32 mouse cellular contexts compared by ENCODE assay signal in the genomic region with DNA sequence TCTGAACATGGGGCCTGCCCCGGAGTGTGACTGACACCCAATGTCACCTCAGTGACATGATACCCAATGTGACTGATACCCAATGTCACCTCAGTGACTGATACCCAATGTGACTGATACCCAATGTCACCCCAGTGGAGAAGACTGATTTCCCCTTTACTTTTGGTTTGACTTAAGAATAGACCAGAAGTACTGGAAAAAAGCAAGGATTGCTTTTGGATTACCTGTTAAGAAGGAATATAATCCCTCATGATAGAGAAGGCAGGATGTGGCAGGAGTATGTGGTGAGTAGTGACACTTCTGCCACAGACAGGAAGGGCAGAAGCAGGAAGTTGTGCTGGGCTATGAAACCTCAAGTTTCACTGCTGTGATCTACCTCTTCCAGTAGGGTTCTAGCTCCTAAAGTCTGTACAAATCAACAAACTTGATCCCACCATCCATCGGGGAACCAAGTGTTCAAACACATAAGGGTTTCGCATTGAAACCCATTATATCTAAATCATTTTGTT.
DNase-seq lines count a peak whose midpoint lies in the region; ATAC-seq and TF ChIP-seq lines count a peak whose summit lies in the region.
"Had no signal": no experiment of that assay in that cellular context is flagged by ENCODE, and none has a peak within 500 bp of the region (broad histone marks: within the 10 kb centered on the region; RNA-seq: fewer than 3 reads in every experiment).

No protein-coding gene starts in this region.

- H3K27ac ChIP-seq in midbrain, embryonic 13.5 days = no peak overlapping the region
- H3K27ac ChIP-seq in intestine, postnatal 0 days (ENCODE audit: low read depth, low read length) = no peak overlapping the region
- H3K27ac ChIP-seq in heart, embryonic 12.5 days (ENCODE audit: poor library complexity, severe bottlenecking) = no peak overlapping the region
- H3K27ac ChIP-seq: embryonic facial prominence, embryonic 13.5 days; forebrain, embryonic 12.5 days; hindbrain, embryonic 15.5 days; limb, embryonic 15.5 days; liver, embryonic 14.5 days; midbrain, embryonic 10.5 days; neural tube, embryonic 12.5 days; stomach, embryonic 15.5 days had no signal

- H3K4me1 ChIP-seq in midbrain, embryonic 13.5 days (replicated peaks) = no peaks in the 10 kb centered on the region
- no peaks in the 10 kb centered on the region for H3K4me1 ChIP-seq in intestine, postnatal 0 days (replicated peaks; ENCODE audit: control insufficient read depth, insufficient read depth, low read length)
- no peaks in the 10 kb centered on the region for H3K4me1 ChIP-seq in heart, embryonic 12.5 days (replicated peaks)
- H3K4me1 ChIP-seq: embryonic facial prominence, embryonic 13.5 days; forebrain, embryonic 12.5 days; hindbrain, embryonic 15.5 days; limb, embryonic 15.5 days; midbrain, embryonic 10.5 days; neural tube, embryonic 12.5 days; stomach, embryonic 15.5 days had no signal

- H3K27me3 ChIP-seq in midbrain, embryonic 13.5 days = no peaks in the 10 kb centered on the region
- H3K27me3 ChIP-seq in intestine, postnatal 0 days (replicated peaks; ENCODE audit: control insufficient read depth, insufficient read depth, low read length) = no peaks in the 10 kb centered on the region
- H3K27me3 ChIP-seq in heart, embryonic 12.5 days (replicated peaks) = no peaks in the 10 kb centered on the region
- H3K27me3 ChIP-seq: embryonic facial prominence, embryonic 13.5 days; forebrain, embryonic 12.5 days; hindbrain, embryonic 15.5 days; limb, embryonic 15.5 days; neural tube, embryonic 12.5 days; stomach, embryonic 15.5 days had no signal

- WGBS in midbrain, embryonic 13.5 days = 94% methylated on average over 3 of the region's 3 CpGs
- 91% methylated on average over 3 of the region's 3 CpGs for WGBS in intestine, postnatal 0 days
- 84% methylated on average over 3 of the region's 3 CpGs for WGBS in heart, embryonic 12.5 days

- no peaks in the 10 kb centered on the region for H3K36me3 ChIP-seq in midbrain, embryonic 13.5 days
- no peaks in the 10 kb centered on the region for H3K36me3 ChIP-seq in intestine, postnatal 0 days (ENCODE audit: control insufficient read depth, insufficient read depth)
- no peaks in the 10 kb centered on the region for H3K36me3 ChIP-seq in heart, embryonic 12.5 days
- H3K36me3 ChIP-seq: embryonic facial prominence, embryonic 13.5 days; forebrain, embryonic 12.5 days; hindbrain, embryonic 15.5 days; limb, embryonic 15.5 days; midbrain, embryonic 10.5 days; neural tube, embryonic 12.5 days; stomach, embryonic 15.5 days had no signal

- no peak overlapping the region for H3K4me3 ChIP-seq in midbrain, embryonic 13.5 days (replicated peaks)
- H3K4me3 ChIP-seq in intestine, postnatal 0 days (ENCODE audit: low read depth, low read length) = no peak overlapping the region
- H3K4me3 ChIP-seq in heart, embryonic 12.5 days = no peak overlapping the region
- H3K4me3 ChIP-seq: embryonic facial prominence, embryonic 13.5 days; erythroblast, embryonic 14.5 days; forebrain, embryonic 12.5 days; hindbrain, embryonic 15.5 days; limb, embryonic 15.5 days; midbrain, embryonic 10.5 days; neural tube, embryonic 12.5 days; stomach, embryonic 15.5 days had no signal

- DNase-seq in A20 (ENCODE audit: low read depth, low spot score) = peak; percentile 20
- DNase-seq in gastrocnemius, postnatal 4 days (ENCODE audit: low spot score in 2 of 2) = no peak
- DNase-seq: adrenal gland, postnatal 10 days; cerebellum, adult 2 months; cerebellum, postnatal 25 days; embryo, embryonic 11 days; gastrocnemius, postnatal 36 days; heart, postnatal 36 days; kidney, postnatal 10 days; left cerebral cortex, postnatal 4 days; lung, embryonic 14.5 days; lung, postnatal 36 days; retina, postnatal 1 day; right cerebral cortex, postnatal 25 days; spleen, adult 18-20 months; thymus, adult 2 months had no signal

- H3K4me2 ChIP-seq in midbrain, embryonic 13.5 days (replicated peaks) = no peak overlapping the region
- H3K4me2 ChIP-seq in intestine, postnatal 0 days (replicated peaks; ENCODE audit: low read depth) = no peak overlapping the region
- H3K4me2 ChIP-seq in heart, embryonic 12.5 days = no peak overlapping the region
- H3K4me2 ChIP-seq: embryonic facial prominence, embryonic 13.5 days; forebrain, embryonic 12.5 days; hindbrain, embryonic 15.5 days; limb, embryonic 15.5 days; lung, embryonic 14.5 days; neural tube, embryonic 12.5 days; stomach, embryonic 15.5 days had no signal

- no peaks in the 10 kb centered on the region for H3K9me3 ChIP-seq in midbrain, embryonic 13.5 days
- no peaks in the 10 kb centered on the region for H3K9me3 ChIP-seq in intestine, postnatal 0 days (ENCODE audit: control insufficient read depth)
- H3K9me3 ChIP-seq in heart, embryonic 12.5 days (replicated peaks) = no peaks in the 10 kb centered on the region
- H3K9me3 ChIP-seq: embryonic facial prominence, embryonic 13.5 days; forebrain, embryonic 12.5 days; hindbrain, embryonic 15.5 days; limb, embryonic 15.5 days; midbrain, embryonic 10.5 days; neural tube, embryonic 12.5 days; stomach, embryonic 15.5 days had no signal

- no peak overlapping the region for H3K9ac ChIP-seq in midbrain, embryonic 13.5 days (replicated peaks)
- no peak overlapping the region for H3K9ac ChIP-seq in intestine, postnatal 0 days (ENCODE audit: low read depth, low read length)
- no peak overlapping the region for H3K9ac ChIP-seq in heart, embryonic 12.5 days
- H3K9ac ChIP-seq: embryonic facial prominence, embryonic 13.5 days; forebrain, embryonic 12.5 days; hindbrain, embryonic 15.5 days; limb, embryonic 15.5 days; liver, embryonic 14.5 days; lung, embryonic 14.5 days; neural tube, embryonic 12.5 days; stomach, embryonic 15.5 days had no signal

- no peak for TF ChIP-seq CTCF in intestine, postnatal 0 days (IDR thresholded peaks at IDR 0.05; ENCODE audit: low read depth)

- peak; percentile 92 for ATAC-seq in CD4-positive, CD25-positive, alpha-beta regulatory T cell, adult 4 months
- ATAC-seq in granulocyte monocyte progenitor cell, adult 5-6 weeks (replicated peaks; ENCODE audit: poor library complexity, severe bottlenecking) = peak; percentile 91
- peak; percentile 92 for ATAC-seq in monocyte, adult 5-6 weeks (replicated peaks; ENCODE audit: insufficient number of reproducible peaks, low FRiP score, low TSS enrichment, poor library complexity, severe bottlenecking)
- ATAC-seq in midbrain, embryonic 13.5 days = no peak
- no peak for ATAC-seq in intestine, postnatal 0 days
- no peak for ATAC-seq in heart, embryonic 12.5 days (ENCODE audit: insufficient number of reproducible peaks, low FRiP score)
- ATAC-seq: intestine, embryonic 16.5 days had no signal

Comparison
In these comparisons a context has a peak if more than half of its experiments do, and no peak if none do; other contexts are left out.
1. ATAC-seq: peak in CD4-positive, CD25-positive, alpha-beta regulatory T cell, adult 4 months (single experiment), granulocyte monocyte progenitor cell, adult 5-6 weeks (single experiment) and monocyte, adult 5-6 weeks (single experiment); none in midbrain, embryonic 13.5 days (single experiment), intestine, postnatal 0 days (single experiment) and heart, embryonic 12.5 days (single experiment).